Mouse (Mus musculus) spleen, adult 2 months (tissue): ENCODE data around the gene Psap.

Experiments used
- CTCF ChIP-seq: fragments of 200-500 bp; IDR thresholded peaks from 2 replicates; pipeline ENCODE4 v1.5.1; 2011; ENCODE audit warnings: mild to moderate bottlenecking, inconsistent platforms; ENCODE audit not compliant: insufficient read depth, insufficient read length, insufficient replicate concordance; ENCODE audit errors: extremely low read depth
- POLR2A ChIP-seq: fragments of 200-500 bp; IDR thresholded peaks from 2 replicates; pipeline ENCODE4 v1.6.1; 2011; ENCODE audit warnings: low read depth, low read length, inconsistent platforms

- TF ChIP-seq POLR2A (no peak), CTCF (no peak)
Measured at GRCm38 (mm10) chr10:60344111-60344510, 66.7 kb downstream of the Psap start.
